Mouse (Mus musculus): ENCODE measurements around the gene Tent2.

DNA sequence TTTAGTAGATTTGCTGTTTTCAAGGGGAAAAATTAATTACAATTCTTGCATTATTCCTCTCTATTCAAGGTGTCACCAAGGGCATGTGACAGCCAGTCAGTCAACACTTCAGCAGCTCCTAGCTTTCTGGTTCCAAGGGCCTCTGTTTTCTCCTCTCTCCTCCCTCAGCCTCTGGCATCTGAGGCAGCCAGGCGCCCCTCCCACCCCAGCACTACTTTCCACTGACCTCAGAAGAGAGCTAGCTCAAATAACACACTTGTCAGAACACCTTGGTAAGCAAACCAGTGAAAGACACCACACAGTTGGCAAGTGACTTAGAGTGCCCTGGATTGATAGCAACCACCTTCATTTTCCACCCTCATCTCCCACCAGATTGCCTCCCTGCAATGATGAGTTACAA is 54.1 kb downstream of the Tent2 start:
- TF ChIP-seq CTCF (IDR thresholded peaks at IDR 0.05; ENCODE audit: control insufficient read depth, insufficient read depth, low read length) = no peak
- TF ChIP-seq POLR2A (IDR thresholded peaks at IDR 0.05; ENCODE audit: borderline replicate concordance, control insufficient read depth, low read depth, low read length) = no peak
